Mouse (Mus musculus) inflammation-experienced regulatory T-cells, adult 6 months (primary cell): ENCODE results near the gene Rbms3. TPM values are rescaled to one million over a fixed set of nuclear protein-coding genes. Genes with fewer than 3 reads are reported as not detected.

ENCODE experiments used
- ATAC-seq: one replicate; pipeline ENCODE4 v1.8.0; 2017
- polyA plus RNA-seq, 3 experiments: library from polyadenylated mRNA; unstranded; fragments of 100-300 nt; shearing (Covaris generic); gene quantifications; one replicate each; pipeline ENCODE4 v1.2.1; 2017

Gene Rbms3
- polyA plus RNA-seq, 3 experiments from 2014 or later: not detected

DNA sequence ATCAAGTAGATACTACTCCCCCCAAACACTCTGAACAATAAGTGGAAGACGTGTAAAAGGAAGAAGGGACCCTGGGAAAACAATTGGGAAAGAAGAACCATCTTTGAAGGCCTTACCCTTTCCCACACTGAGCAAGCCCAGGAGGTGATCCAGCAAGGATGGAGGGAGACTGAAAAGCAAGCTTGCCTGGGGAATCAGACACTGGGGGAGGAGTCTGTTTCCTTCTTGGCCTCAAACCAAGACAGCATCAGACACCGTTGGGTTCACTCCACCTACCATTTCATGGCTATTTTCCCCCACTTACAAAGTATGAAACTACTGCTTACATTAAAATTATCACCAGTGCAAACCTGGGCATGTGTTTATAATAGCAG lies 587.7 kb downstream of the Rbms3 start:
- no peak for ATAC-seq

DNA sequence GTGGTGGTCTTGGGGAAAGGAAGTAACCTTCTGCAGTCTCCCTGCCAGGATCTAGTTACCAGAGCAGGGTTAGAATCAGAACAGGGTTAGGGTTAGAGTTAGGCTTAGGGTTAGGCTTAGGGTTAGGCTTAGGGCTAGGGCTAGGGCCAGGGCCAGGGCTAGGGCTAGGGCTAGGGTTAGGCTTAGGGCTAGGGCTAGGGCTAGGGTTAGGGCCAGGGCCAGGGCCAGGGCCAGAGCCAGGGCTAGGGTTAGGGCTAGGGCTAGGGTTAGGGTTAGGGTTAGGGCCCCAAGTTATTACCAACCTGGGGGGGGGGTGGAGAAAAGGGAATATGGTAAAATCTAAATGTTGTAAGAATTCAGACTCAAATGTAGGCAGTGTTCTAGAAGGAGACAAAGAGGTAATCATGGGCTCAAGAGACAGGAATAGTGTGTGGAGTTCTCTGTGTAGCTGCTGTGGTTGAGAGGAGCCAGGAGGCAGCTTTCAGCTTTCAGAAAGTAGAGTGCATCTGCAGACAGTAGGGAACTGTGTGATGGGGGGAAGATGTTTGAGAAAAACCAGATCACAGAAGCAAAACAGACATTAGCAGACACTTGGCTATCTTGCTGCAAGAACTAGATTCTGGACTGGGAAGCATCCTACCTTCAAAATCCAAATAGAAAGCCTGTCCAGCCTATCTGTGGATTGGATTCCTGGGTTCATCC lies 588.3 kb downstream of the Rbms3 start:
- ATAC-seq: no peak

DNA sequence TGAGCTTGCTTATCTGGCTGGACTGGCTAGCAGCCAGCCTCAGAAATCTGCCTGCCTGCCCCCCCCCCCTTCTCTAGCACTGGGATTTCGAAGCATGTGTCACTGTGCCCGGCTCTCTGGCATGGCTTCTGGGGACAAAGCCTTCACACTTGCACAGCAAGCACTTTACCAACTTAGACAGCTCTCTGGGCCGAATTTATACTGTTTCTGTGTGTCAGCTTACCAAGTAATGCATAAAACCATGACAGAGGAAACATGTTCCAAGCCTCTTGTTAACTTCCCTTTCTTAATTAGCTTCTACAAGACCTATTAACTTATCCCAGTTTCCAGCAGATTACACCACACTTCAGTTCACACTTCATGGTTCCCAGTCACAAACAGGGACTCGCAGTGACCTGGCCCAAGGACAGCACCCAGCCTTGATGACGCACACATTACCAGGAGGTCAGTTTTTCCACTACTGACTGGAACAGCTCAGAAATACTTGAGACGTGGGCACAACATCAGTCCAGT lies 589.7 kb downstream of the Rbms3 start:
- no peak for ATAC-seq

DNA sequence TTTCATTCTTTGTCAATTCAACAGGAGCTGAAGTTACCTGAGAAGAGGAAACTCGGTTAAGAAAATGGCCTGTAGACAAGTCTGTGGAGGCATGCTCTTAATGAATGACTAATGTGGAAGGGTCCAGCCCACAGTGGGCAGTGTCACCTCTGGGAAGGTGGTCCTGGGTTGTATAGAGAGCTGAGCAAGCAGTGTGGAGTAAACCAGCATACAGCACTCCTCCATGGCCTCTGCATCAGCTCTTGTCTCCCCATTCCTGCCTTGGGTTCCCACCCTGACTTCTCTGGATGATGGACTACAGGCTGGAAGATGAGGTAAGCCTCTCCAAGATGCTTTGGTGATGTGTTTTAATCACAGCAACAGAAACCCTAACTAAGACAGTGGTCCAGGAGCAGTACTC lies 597.0 kb downstream of the Rbms3 start:
- no peak for ATAC-seq

DNA sequence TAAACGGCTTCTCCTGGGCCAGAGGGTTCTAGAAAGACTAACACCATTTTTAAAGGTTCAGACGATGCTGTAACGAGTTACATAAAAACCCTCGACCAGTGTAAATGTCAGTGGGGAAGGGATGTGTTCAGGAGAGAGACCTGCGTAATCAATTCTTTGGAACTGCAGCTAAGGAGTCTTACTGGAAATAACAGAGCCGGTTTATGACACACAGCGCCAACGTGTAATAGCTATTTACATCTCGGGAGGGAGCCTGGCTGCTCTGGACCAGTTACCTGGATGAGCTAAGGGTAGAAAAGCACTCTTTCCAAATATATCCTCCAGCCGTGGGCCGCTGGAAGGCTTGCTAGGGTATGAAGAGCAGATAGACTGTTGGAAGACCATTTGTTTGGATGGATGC lies 598.5 kb downstream of the Rbms3 start:
- no peak for ATAC-seq

DNA sequence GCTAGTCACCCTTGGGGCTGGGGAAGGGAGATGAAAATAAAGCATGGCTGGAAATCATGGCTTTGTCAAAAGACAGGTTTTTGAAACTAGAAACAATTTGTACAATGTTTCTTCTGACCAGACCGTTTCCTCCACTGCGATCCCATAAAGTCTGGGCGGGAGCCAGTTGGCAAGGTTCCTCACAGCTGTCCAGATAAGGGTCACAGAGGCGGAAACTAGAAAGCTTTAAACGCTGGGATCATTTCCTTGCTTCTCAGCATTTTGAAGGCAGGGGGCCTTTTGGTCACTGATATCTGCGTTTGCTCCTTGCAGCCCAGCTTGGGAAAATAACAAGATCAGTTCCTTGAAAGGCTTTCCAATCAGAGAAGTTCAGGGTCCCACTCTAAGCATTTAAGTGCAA lies 598.9 kb downstream of the Rbms3 start:
- no peak for ATAC-seq

DNA sequence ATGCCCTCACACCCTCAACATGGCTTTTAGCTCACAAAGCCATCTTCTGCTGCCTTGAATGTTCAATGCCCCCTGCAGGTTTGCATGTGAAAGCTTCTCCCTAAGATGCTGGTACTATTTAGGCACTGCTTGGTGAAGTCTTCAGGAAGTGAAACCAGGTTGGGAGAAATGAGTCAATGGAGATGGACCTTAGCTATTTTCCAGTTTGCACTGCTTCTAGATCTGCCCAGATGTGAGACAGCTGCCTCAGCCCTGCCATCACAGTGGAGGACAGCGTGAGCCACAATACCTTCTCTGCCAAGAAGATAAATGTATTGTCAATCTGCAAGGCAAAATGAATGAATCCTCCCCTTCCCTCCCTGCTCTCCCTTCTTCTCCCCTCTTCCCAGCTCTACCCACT lies 599.8 kb downstream of the Rbms3 start:
- ATAC-seq: no peak

DNA sequence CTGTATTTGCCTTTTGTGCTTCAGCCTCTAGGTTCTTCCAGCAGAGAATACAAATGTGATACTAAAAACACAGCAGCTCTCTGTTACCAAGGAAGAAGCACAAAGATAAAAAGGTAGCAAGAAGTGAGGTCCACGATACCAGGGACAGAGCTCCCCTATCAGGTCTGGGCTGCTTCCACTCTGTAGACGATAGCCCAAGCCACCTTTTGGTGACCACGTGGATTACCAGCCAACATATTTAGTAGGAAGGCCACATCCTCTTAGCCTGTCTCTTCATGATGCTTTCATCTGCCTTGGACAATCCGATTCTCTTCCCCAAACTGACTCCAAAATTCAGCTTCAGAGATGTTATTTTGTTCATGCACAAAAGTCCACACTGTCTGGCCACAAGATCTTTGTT lies 601.1 kb downstream of the Rbms3 start:
- ATAC-seq: no peak

DNA sequence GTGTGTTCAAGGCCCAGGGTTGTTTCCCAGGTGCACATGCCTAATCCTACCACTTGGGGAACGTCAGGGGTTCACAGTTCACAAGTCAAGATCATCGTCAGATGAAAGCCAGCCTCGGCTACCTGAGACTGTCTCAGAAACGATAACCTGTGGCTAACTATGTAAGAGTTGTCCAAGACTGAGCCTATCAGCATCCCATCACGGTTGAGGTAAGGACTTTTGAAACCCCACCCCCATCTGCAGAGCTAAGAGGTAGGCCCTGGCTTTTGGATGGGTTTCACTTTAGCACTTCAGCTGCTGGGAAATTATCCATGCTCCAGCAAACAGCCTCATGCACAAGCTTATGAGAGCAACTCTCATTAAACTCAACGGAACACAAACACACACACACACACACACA lies 607.6 kb downstream of the Rbms3 start:
- ATAC-seq: no peak

DNA sequence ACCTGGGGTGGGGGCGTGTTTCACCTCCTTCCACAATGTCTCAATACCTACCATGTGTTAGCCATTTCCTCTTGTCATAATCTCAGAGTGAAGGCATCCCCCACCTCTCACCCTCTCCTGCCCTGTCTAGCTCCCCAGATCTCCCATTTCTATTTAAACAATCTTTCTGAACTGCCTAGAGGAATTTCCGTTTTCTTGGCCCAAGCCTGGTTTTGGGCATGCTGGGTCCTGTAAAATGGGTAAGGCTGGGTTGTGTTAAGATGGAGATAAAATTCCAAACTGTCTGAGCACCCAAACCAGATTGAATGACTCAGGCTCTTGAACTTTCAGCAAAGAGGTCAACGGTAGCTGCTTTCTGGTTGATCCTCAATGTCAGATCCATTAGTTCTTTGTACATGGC lies 608.2 kb downstream of the Rbms3 start:
- no peak for ATAC-seq

DNA sequence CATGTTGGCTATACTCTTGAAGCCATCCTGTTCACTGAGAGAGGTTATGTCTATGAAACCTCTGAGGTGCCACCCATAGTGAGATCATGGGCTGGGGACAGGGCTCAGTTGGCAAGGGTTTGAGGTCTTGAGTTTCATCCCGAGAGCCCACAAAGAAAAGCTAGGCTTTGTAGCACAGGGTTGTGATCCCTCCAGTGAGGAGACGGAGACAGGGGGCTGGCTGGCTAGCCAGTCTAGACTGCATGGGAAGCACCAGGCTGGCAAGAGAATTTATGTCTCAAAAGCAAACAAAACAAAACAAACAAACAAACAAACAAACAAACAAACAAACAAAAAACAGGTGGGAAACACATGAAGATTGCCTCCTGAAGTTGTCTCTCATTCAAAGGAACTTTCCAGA lies 609.5 kb downstream of the Rbms3 start:
- ATAC-seq: no peak

DNA sequence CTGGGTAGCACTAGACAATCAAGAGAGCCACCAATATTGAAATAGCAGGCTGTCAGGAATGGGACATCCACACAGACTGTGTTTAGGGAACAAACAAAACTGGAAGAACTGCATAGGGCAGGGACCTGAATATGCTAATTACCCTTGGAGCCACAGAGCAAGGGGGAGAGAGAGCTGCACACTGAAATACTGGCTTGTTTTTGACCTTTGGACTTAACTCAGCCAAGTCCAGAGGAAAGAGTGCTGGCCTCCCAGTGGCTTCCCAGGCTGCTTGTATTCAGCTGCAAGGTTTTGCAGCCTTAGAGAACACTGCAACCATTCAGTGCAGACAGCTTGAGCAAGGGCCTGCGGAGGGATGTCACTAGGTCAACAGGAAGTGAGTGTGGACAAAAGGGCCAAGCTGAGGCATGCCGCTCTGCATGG lies 611.0 kb downstream of the Rbms3 start:
- no peak for ATAC-seq

DNA sequence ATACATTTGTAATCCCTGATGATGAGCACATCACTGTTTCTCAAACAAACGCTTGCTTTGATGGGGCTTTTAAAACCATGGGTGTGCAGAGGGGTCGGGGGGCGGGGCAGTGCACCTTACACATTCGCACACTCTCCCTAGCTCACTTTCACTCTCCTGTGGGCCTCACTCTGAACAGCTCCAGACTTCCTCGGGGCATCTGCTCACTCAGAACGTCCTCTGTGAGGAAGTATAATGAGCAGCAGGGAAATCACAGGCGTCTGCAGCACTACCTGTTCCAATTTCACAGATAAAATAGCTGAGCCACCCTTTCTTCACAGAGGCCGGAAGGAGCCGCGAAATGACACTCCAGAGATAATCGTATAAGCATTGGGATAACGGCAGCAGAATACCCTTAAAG lies 611.4 kb downstream of the Rbms3 start:
- ATAC-seq: no peak

DNA sequence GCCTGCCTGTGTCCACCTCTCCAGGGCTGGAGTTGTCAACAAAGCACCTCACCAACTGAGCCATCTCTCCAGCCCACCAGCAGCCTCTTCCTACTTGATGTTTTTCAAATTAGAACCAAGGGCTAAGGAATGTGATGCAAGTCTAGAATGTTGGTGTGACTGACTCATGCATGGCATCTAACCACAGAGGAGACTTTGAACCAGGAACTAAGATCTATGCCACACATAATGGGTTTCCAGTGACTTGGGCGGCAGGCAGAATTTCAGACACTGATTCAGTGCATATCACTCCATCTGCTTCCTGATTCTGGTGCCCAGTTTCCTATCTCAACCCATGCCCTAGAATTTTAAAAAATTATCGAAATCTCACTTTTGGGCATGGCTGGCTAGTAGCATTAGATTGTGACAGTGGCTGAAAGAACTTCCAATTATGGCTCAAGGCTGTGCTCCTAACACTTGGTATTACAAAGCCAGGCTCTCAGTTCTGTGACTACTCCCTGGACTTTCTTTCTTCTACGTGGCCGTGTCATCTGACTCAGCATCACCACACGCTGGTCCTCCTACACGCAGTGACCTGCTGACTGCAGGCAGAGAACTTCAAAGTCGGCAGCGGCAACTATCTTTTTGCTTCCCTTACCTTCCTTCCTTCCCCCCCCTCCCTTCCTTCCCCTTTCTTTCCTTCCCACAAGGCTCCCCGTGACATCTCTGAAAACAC lies 613.0 kb downstream of the Rbms3 start:
- ATAC-seq: no peak

DNA sequence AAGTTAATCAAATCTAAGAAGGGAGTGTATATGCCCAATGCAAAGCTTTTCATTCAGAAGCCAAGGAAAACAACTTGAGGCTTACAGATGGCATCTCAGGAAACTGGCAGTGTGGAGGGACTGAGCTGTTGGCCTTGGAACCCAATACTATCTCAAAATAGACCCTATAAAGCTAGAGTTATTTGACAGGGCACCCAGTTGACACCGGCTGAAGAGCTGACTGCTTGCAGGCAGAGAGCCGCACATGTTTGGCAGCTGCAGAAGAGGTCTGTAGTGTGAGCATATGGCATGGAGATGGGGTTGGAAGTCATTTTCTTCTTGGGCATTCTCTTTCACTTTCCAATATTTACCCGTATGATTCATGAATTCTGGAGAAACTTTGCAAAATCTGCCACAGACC lies 616.3 kb downstream of the Rbms3 start:
- ATAC-seq: no peak

DNA sequence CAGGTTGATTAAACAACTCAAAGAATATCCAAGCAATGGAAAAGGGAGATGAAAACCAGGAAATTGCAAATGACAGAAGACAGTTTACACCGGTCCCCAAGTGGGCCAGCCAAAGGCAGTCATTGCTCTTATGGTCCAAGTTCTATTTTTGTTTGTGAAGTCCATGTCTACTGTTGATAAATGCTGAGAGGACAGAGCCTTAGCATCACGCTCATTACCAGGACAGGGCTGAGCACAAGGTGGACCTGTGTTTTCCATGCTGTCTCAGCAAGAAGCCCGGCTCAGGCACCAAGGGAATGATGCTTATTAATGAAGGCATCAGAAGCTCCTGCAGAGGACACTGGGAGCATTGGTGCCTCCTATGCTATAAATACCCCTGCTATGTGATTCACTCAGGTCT lies 618.9 kb downstream of the Rbms3 start:
- no peak for ATAC-seq

DNA sequence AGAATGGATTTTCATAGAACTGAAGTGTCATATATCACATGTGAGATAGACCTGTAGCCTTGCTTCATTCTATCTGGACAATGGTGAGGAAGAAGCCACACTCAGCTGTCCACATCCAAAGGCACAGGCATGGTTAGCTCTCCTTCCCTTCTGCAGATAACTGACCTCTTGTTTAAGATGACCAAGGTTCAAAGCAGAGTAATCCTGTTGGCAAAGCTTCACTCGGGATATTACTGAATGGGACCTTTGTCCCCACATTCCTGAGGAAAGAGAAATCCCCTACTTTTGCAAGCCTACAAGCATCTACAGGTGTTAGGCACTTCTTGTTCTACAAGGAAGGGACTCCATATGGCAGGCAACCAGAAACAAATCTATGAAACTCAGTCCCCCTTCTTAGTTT lies 621.5 kb downstream of the Rbms3 start:
- ATAC-seq: no peak

DNA sequence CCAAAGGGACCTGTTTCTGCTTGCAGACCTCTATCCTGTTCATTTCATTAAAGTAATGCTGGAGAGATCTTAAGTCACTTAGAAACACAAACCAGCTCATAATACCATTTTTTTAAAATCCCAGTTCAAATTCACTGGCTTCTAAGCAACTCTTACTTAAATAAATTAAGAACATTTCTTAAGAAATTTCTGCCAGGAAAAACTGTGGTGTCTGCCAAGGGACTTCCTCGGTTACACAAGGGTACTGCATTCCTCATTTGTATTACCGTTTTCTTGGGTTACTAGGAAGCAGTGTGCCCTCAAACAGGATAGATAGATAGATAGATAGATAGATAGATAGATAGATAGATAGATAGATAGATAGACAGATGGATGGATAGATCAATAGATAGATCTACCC lies 627.6 kb downstream of the Rbms3 start:
- no peak for ATAC-seq

DNA sequence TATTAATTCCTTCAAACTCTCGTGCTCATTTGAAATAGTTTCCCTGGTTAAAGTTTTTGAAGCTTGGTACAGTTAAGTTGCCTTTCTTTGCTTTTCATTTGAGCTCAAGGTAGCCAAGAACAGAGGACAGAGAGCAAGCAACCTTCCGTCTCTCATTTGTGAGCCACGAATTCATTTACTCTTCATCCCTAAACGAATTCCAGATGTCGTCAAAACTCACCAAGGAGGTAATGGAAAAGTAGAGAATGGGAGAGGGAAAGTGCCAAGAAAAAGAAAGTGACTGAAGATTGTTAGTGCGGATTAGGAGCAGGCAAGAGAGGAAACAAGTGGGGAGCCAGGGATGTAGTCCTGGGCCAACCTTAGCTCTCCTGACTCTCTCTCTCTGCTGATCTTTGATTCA lies 630.5 kb downstream of the Rbms3 start:
- ATAC-seq: no peak

DNA sequence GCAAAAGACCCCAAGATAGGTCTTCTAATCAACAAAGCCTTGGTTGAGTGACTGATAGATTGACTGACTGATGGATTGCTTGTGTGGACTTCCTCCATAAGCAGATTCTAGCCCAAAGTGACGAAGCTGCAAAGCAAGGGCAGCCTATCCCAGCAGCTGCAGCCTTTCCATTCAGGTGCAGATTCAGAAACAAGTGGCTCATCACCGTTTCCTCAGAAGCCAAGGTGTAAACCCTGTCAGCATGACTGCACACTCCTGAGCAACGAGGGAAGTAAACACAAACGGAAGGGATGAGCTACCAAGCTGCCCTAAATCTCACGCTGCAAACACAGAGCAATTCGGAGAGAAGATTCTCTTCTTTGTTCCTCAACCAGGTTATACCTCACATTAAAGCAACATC lies 639.4 kb downstream of the Rbms3 start:
- ATAC-seq: no peak

DNA sequence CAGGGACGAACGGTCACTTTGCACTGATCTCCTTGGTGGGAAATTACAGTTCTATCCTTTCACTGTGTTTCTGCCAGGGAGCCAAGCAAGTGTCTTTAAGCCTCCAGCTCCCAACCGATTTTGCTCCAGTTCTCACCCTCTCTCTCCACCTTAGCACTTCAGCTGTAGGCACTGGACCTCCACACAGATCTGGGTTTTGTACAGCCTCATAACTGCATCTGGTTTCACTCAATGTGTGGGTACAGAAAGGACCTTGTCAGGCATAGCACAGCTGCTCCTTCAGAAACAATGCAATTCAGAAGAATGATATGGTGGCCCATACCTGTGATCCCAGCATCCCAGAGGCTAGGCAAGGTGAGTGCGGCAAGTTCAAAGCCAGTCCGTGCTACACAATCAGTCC lies 648.9 kb downstream of the Rbms3 start:
- ATAC-seq: no peak

DNA sequence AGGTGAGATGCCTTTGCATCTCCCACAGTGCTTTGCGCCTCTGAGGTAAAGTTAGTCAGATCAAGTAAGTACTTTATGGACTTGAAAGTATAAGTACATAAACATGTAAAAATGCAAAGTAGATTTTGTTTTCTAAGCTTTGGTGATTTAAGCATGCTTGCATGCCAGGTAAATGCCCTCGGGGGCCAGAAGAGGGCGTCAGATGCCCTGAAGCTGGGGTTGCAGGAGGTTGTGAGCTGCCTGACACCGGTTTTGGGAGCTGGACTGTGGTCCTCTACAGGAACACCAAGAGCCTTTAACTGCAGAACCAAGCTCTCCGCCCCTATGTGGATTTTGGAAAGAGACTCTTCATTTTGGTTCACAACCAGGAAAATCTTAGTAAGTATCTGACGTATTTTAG lies 652.3 kb downstream of the Rbms3 start:
- no peak for ATAC-seq

DNA sequence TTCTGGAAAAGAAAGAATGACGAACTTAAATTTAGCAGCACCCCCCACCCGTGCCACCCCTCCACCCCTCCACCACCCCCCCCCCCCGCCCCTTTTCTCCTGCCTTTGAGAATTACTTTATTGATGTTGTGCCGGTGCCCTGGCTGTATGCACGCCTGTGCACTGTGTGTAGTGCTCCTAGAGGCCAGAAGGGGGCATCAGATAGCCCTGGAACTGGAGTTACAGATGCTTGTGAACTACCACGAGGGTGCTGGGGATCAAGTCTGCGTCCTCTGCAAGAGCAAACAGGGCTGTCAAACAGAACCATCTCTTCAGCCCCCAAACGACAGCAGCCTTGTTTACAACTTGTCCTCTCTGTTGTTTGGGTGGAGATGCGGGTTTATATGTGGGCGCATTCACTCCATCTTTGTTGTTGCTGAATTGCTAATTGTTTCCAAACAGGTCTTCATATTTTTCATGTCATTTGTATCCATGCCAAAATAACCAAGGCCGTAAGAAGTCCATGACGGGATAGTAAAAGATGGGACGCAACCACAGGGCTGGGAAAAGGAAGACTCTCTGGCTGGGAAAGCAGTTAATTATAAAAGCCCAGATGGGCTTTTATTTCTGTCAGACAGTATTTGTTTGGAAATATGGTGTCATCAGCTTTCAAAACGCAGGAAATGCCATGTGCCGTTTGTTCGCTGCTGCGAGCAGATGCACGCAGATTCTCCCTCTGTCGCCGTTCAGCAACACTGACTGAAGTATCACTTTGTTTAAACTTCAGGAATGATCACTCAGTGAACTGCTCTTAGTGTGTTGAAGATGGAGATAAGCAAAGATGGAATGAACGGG lies 652.9 kb downstream of the Rbms3 start:
- ATAC-seq: no peak

DNA sequence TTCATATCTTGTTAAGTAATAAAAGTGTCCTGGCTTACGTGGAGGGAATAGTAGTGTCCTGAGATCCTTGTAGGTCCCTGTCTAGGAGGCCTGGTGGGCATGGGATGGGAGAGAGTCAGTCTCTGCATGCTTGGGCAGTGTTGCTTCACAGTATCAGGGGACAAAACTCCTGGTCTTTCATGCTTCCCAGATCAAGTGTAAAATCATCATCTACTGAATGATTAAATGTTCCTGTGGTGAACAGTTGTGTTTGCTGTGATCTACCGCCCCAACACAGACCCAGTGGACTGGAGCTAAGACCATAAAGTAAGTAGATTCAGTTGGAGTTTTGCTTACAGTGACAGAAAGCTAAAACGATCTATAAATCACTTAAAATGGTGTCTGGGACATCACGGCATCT lies 654.4 kb downstream of the Rbms3 start:
- no peak for ATAC-seq
